Mouse (Mus musculus): ENCODE measurements around the gene Sat2. TPM values are rescaled to one million over a fixed set of nuclear protein-coding genes. Genes with fewer than 3 reads are reported as not detected.
A peak's percentile ranks its signal among the peaks of the same experiment; 100 is the strongest.

Sat2 gene
- polyA plus RNA-seq, 1 experiment from 2014 or later: 18.1 TPM

DNA sequence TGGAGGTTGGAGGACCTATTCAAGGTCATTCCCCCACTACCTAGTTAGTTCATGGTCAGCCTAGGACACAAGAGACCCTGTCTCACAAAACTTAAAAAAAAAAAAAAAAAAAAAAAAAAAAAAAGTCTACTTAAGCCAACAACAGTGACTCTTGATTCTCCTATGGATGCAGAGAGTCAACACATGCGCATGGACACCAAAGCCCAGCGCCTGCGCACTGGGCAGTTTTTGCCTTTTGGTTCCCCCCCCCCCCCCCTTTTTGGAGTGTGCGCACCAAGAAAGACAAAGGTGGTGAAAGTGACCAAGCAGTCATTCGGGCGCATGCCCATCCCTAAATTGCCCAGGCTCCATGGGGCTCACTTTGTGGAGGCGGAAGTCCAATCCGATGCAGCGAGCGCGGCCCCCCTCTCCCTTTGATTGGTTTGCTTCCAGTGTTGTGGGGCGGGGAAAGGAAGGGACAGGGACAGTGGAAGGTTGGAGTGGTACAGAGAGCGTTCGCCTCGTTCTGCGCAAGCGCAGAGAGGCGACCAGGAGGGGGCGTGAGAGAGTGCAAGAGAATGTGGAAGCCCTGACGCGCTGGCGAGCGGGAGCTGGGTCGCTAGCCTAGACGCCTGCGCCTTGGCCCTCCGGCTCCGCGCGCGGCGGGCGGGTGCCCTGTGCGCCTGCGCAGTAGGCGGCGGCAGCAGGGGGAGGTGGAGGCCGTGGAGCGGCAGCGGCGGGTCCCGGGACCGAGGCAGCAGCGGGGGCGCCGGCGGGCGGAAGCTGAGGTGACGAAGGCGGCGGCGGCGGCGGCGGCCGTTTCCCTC is 10.7 kb downstream of the Sat2 start, which contains the start of gene Fxr2:
Gene Fxr2 (plus strand): TSS at position 707 of the 806 bp plus-strand sequence.
- under 1% methylated on average over 52 of the region's 56 CpGs for WGBS
- peak; percentile 97 for ATAC-seq (replicated peaks; ENCODE audit: low FRiP score, low TSS enrichment, low read depth)
- peak within 1 kb of the TSS; percentile 84 for H3K4me2 ChIP-seq (ENCODE audit: low read length)
- H3K27ac ChIP-seq (ENCODE audit: low read depth): peak within 1 kb of the TSS; percentile 93
- peaks cover 3% of the 10 kb centered on the region; the same call in 1 of the 2 replicates for H3K36me3 ChIP-seq (ENCODE audit: control insufficient read depth, insufficient read depth, low read length)
- peaks cover 24% of the 10 kb centered on the region for H3K4me1 ChIP-seq (replicated peaks; ENCODE audit: control insufficient read depth, insufficient read depth, low read length)
- H3K9ac ChIP-seq (ENCODE audit: low read length): peak within 1 kb of the TSS; percentile 94
- H3K9me3 ChIP-seq (ENCODE audit: control insufficient read depth, low read length): no peaks in the 10 kb centered on the region
- H3K27me3 ChIP-seq (replicated peaks; ENCODE audit: control insufficient read depth, insufficient read depth, low read length): no peaks in the 10 kb centered on the region
- DNase-seq (ENCODE audit: low spot score): peak; percentile 100
- H3K4me3 ChIP-seq (ENCODE audit: low read depth, low read length): peak within 1 kb of the TSS; percentile 88

DNA sequence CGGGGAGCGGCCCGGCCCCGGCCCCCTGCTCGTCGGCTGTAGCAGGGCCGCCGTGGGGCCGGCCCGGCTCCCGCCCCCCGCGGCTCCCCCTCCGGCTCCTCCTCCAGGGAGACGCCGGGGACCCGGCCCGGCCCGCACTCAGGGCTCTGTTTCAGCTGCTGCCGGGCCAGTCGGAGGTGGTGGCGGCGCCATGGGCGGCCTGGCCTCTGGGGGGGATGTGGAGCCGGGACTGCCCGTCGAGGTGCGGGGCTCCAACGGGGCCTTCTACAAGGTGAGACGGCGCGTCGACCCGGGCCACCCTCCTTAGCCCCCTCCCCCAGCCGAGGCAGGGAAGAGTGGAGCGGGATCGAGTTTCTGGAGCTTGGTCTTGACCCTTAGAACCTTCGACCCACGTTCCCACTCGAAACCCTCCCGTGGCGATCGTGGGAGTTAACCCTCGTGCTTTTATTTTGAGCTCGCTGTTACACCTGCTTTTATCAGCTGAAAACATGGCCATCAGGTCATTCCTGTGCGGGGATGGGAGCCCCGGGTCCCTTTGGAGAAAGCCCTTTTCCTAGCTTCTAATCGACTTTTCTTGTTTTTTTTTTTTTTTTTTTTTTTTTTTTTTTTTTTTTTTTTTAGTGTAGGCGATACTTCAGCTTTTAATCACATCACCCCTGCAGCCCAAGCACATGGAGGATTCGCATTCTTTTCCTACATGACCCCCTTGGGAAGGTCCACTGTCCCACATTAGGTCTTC is 11.5 kb downstream of the Sat2 start:
- H3K9me3 ChIP-seq (ENCODE audit: control insufficient read depth, low read length): no peaks in the 10 kb centered on the region
- WGBS: 0% methylated on average over 38 of the region's 50 CpGs
- DNase-seq (ENCODE audit: low spot score): no peak

GRCm38 (mm10) chr11:69635471-69635870 is 13.6 kb downstream of the Sat2 start:
- ATAC-seq (replicated peaks; ENCODE audit: low FRiP score, low TSS enrichment, low read depth) (no peak), DNase-seq (ENCODE audit: low spot score) (no peak)
- H3K4me2 ChIP-seq (ENCODE audit: low read length): peak overlapping the region; percentile 84
- no peak overlapping the region for H3K4me3 ChIP-seq (ENCODE audit: low read depth, low read length)
- H3K9ac ChIP-seq (ENCODE audit: low read length): no peak overlapping the region
- H3K36me3 ChIP-seq (ENCODE audit: control insufficient read depth, insufficient read depth, low read length): peaks cover 25% of the 10 kb centered on the region
- H3K4me1 ChIP-seq (replicated peaks; ENCODE audit: control insufficient read depth, insufficient read depth, low read length): peaks cover 24% of the 10 kb centered on the region
- H3K27ac ChIP-seq (ENCODE audit: low read depth): no peak overlapping the region
- no peaks in the 10 kb centered on the region for H3K27me3 ChIP-seq (replicated peaks; ENCODE audit: control insufficient read depth, insufficient read depth, low read length)
- WGBS: 77% methylated on average over 3 of the region's 3 CpGs
- H3K9me3 ChIP-seq (ENCODE audit: control insufficient read depth, low read length): no peaks in the 10 kb centered on the region

More for the DNA sequence above, 11.5 kb downstream of the Sat2 start:
- Histone ChIP-seq H3K4me1 (replicated peaks; ENCODE audit: control insufficient read depth, insufficient read depth, low read length) (peaks cover 24% of the 10 kb centered on the region), H3K4me2 (ENCODE audit: low read length) (peak overlapping the region; percentile 84), H3K27ac (ENCODE audit: low read depth) (peak overlapping the region; percentile 93), H3K4me3 (ENCODE audit: low read depth, low read length) (peak overlapping the region; percentile 88), H3K27me3 (replicated peaks; ENCODE audit: control insufficient read depth, insufficient read depth, low read length) (no peaks in the 10 kb centered on the region), H3K9ac (ENCODE audit: low read length) (peak overlapping the region; percentile 94), H3K36me3 (ENCODE audit: control insufficient read depth, insufficient read depth, low read length) (peaks cover 7% of the 10 kb centered on the region; the same call in 1 of the 2 replicates)
- ATAC-seq (replicated peaks; ENCODE audit: low FRiP score, low TSS enrichment, low read depth): peak; percentile 77

DNA sequence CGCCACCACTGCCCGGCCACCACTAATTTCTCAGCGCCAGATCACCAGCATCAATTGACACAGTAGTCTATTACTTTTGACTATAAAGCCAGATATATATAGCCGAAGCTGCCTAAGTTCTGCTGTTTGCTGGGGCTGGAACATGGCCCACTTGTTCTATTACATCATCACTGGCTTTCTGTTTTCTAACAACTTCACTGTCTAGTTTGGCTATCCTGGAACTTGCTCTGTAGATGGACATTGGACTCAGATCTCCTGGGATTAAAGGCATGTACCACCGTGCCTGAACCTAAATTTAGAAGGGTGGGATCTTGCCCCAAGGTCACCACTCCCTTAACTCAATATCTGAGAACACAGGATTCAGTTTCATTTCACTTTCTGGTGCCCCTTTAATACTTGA is 24.0 kb downstream of the Sat2 start:
- Histone ChIP-seq H3K27ac (ENCODE audit: low read depth) (no peak overlapping the region), H3K36me3 (ENCODE audit: control insufficient read depth, insufficient read depth, low read length) (peaks cover 96% of the 10 kb centered on the region), H3K27me3 (replicated peaks; ENCODE audit: control insufficient read depth, insufficient read depth, low read length) (no peaks in the 10 kb centered on the region), H3K9me3 (ENCODE audit: control insufficient read depth, low read length) (no peaks in the 10 kb centered on the region), H3K9ac (ENCODE audit: low read length) (no peak overlapping the region), H3K4me2 (ENCODE audit: low read length) (no peak overlapping the region), H3K4me1 (replicated peaks; ENCODE audit: control insufficient read depth, insufficient read depth, low read length) (no peaks in the 10 kb centered on the region), H3K4me3 (ENCODE audit: low read depth, low read length) (no peak overlapping the region)
- ATAC-seq (replicated peaks; ENCODE audit: low FRiP score, low TSS enrichment, low read depth): no peak
- DNase-seq (ENCODE audit: low spot score): no peak
- WGBS: 89% methylated on average over 5 of the region's 5 CpGs

- H3K9ac ChIP-seq (ENCODE audit: low read length): no peak overlapping the region
- peaks cover 6% of the 10 kb centered on the region; the same call in 1 of the 2 replicates for H3K4me1 ChIP-seq (replicated peaks; ENCODE audit: control insufficient read depth, insufficient read depth, low read length)
- no peak overlapping the region for H3K4me2 ChIP-seq (ENCODE audit: low read length)
- WGBS: 69% methylated on average over 5 of the region's 5 CpGs
- H3K4me3 ChIP-seq (ENCODE audit: low read depth, low read length): no peak overlapping the region
- ATAC-seq (replicated peaks; ENCODE audit: low FRiP score, low TSS enrichment, low read depth): no peak
- no peaks in the 10 kb centered on the region for H3K9me3 ChIP-seq (ENCODE audit: control insufficient read depth, low read length)
- no peak for DNase-seq (ENCODE audit: low spot score)
- H3K27me3 ChIP-seq (replicated peaks; ENCODE audit: control insufficient read depth, insufficient read depth, low read length): no peaks in the 10 kb centered on the region
- H3K27ac ChIP-seq (ENCODE audit: low read depth): no peak overlapping the region
- H3K36me3 ChIP-seq (ENCODE audit: control insufficient read depth, insufficient read depth, low read length): peaks cover 84% of the 10 kb centered on the region
Measured at GRCm38 (mm10) chr11:69653399-69653798, 31.6 kb downstream of the Sat2 start.

GRCm38 (mm10) chr11:69654760-69655159 is 32.9 kb downstream of the Sat2 start:
- DNase-seq (ENCODE audit: low spot score) (peak; percentile 57), ATAC-seq (replicated peaks; ENCODE audit: low FRiP score, low TSS enrichment, low read depth) (no peak)
- peaks cover 6% of the 10 kb centered on the region; the same call in 1 of the 2 replicates for H3K4me1 ChIP-seq (replicated peaks; ENCODE audit: control insufficient read depth, insufficient read depth, low read length)
- no peak overlapping the region for H3K9ac ChIP-seq (ENCODE audit: low read length)
- H3K27me3 ChIP-seq (replicated peaks; ENCODE audit: control insufficient read depth, insufficient read depth, low read length): no peaks in the 10 kb centered on the region
- H3K4me3 ChIP-seq (ENCODE audit: low read depth, low read length): no peak overlapping the region
- H3K27ac ChIP-seq (ENCODE audit: low read depth): peak overlapping the region; percentile 22; the same call in 1 of the 2 replicates
- WGBS: 39% methylated on average over 9 of the region's 9 CpGs
- H3K36me3 ChIP-seq (ENCODE audit: control insufficient read depth, insufficient read depth, low read length): peaks cover 84% of the 10 kb centered on the region
- H3K4me2 ChIP-seq (ENCODE audit: low read length): no peak overlapping the region
- no peaks in the 10 kb centered on the region for H3K9me3 ChIP-seq (ENCODE audit: control insufficient read depth, low read length)

DNA sequence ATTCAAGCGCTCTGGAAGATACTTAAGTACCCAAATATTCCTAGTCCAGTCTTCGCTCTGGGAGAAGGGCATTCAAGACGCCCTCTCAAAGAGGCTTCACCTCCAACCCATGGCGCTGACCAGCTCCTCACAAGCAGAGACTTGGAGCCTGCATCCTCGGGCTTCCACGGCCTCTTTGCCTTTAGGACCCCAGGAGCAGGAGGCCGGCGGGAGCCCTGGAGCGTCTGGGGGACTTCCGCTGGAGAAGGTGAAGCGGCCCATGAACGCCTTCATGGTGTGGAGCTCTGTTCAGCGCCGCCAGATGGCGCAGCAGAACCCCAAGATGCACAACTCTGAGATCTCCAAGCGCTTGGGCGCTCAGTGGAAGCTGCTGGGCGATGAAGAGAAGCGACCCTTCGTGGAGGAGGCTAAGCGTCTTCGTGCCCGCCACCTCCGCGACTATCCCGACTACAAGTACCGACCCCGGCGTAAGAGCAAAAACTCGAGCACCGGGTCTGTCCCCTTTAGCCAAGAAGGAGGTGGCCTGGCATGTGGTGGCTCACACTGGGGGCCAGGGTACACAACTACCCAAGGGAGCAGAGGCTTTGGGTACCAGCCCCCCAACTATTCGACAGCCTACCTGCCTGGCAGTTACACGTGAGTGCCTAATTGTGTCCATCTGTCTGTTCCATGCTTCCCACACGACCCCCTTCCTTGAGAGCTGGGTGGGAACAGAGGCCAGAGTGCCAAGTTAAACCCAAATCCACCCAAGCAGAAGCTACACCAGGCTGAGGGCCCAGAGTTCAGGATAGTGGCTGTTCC is 33.6 kb downstream of the Sat2 start, which contains the start of gene Sox15:
Gene Sox15 (plus strand): TSS at position 51 of the 801 bp plus-strand sequence.
- Histone ChIP-seq H3K27ac (ENCODE audit: low read depth) (peak within 1 kb of the TSS; percentile 22; the same call in 1 of the 2 replicates), H3K36me3 (ENCODE audit: control insufficient read depth, insufficient read depth, low read length) (peaks cover 83% of the 10 kb centered on the region), H3K9me3 (ENCODE audit: control insufficient read depth, low read length) (no peaks in the 10 kb centered on the region), H3K4me2 (ENCODE audit: low read length) (no peak within 1 kb of the TSS), H3K9ac (ENCODE audit: low read length) (no peak within 1 kb of the TSS), H3K27me3 (replicated peaks; ENCODE audit: control insufficient read depth, insufficient read depth, low read length) (no peaks in the 10 kb centered on the region), H3K4me3 (ENCODE audit: low read depth, low read length) (no peak within 1 kb of the TSS), H3K4me1 (replicated peaks; ENCODE audit: control insufficient read depth, insufficient read depth, low read length) (peaks cover 6% of the 10 kb centered on the region; the same call in 1 of the 2 replicates)
- WGBS: 24% methylated on average over 34 of the region's 34 CpGs
- DNase-seq (ENCODE audit: low spot score) (peak; percentile 86), ATAC-seq (replicated peaks; ENCODE audit: low FRiP score, low TSS enrichment, low read depth) (peak; percentile 71)

DNA sequence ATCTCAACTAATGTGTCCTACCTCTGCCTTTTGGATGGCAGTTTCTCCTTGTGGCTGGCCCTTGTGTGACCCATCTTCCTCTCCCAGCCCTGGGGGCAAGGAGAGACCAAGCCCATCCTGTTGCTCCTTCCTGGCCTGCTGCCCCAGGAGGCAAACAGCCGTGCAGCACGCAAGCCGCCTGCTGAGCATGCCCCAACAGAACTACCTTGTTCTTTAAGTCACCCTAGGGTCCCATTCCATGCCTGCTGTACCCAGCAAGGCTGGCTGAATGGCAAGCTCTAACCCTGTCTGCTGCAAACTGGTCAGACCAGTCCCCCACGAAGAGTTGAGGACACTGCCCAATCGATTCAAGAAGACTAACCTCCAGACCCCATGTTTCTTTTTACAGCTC is 34.2 kb downstream of the Sat2 start:
- ATAC-seq (replicated peaks; ENCODE audit: low FRiP score, low TSS enrichment, low read depth) (no peak), DNase-seq (ENCODE audit: low spot score) (no peak)
- H3K4me3 ChIP-seq (ENCODE audit: low read depth, low read length): no peak overlapping the region
- no peaks in the 10 kb centered on the region for H3K9me3 ChIP-seq (ENCODE audit: control insufficient read depth, low read length)
- peaks cover 77% of the 10 kb centered on the region for H3K36me3 ChIP-seq (ENCODE audit: control insufficient read depth, insufficient read depth, low read length)
- WGBS: 79% methylated on average over 5 of the region's 5 CpGs
- H3K27ac ChIP-seq (ENCODE audit: low read depth): no peak overlapping the region
- peaks cover 6% of the 10 kb centered on the region; the same call in 1 of the 2 replicates for H3K4me1 ChIP-seq (replicated peaks; ENCODE audit: control insufficient read depth, insufficient read depth, low read length)
- no peaks in the 10 kb centered on the region for H3K27me3 ChIP-seq (replicated peaks; ENCODE audit: control insufficient read depth, insufficient read depth, low read length)
- no peak overlapping the region for H3K4me2 ChIP-seq (ENCODE audit: low read length)
- H3K9ac ChIP-seq (ENCODE audit: low read length): no peak overlapping the region
